Mouse (Mus musculus) MEL-GATA-1-ER (cell line): ENCODE data around the gene Syn3.
A peak's percentile ranks its signal among the peaks of the same experiment; 100 is the strongest.

ENCODE experiments used
- DNase-seq: peaks from one replicate; pipeline ENCODE4 v3.0.0-alpha.2; 2012; ENCODE audit warnings: low read depth; ENCODE audit errors: extremely low read depth

Syn3 gene

DNA sequence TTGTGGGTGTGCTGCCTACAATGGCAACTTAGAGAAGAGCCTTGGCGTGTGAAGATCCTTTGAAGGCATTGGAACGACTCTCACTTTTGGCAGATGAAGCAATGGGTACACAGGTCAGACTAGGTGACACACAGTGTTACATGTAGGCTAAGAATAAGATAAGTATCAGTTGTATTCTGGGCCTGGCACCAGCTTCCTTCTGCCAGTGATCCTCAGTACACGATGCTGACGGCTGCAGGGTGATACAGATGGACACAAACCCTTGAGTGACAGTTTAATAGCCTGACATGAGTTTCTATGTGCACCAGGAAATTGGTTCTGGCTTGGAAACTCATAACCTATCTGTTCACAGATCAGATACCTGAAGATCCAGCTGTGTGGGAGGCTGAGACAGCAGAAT is 391.0 kb downstream of the Syn3 start:
- no peak for DNase-seq

GRCm38 (mm10) chr10:86103976-86104375 is 394.7 kb downstream of the Syn3 start:
- DNase-seq: no peak

- no peak for DNase-seq
Measured at GRCm38 (mm10) chr10:86100281-86100851, 398.3 kb downstream of the Syn3 start.

DNA sequence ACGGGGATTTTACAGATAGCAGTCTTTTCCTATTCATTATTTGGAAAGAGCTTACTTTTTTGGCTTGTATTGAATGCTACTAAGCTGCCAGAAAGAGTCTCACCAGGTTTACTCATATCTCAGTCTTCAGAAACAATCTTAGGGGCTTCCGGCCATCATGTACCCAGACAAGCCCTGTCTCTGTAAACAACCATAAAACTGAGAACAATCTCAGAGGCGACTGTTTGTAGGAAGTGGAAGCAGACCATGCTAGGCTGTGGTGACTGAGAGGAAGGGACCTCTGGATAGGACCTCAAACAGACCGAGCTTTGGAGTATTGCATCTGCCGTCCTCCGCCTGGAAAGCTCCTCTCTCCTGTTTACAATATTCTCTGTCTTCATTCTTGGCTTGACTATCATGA is 400.3 kb downstream of the Syn3 start:
- no peak for DNase-seq

DNA sequence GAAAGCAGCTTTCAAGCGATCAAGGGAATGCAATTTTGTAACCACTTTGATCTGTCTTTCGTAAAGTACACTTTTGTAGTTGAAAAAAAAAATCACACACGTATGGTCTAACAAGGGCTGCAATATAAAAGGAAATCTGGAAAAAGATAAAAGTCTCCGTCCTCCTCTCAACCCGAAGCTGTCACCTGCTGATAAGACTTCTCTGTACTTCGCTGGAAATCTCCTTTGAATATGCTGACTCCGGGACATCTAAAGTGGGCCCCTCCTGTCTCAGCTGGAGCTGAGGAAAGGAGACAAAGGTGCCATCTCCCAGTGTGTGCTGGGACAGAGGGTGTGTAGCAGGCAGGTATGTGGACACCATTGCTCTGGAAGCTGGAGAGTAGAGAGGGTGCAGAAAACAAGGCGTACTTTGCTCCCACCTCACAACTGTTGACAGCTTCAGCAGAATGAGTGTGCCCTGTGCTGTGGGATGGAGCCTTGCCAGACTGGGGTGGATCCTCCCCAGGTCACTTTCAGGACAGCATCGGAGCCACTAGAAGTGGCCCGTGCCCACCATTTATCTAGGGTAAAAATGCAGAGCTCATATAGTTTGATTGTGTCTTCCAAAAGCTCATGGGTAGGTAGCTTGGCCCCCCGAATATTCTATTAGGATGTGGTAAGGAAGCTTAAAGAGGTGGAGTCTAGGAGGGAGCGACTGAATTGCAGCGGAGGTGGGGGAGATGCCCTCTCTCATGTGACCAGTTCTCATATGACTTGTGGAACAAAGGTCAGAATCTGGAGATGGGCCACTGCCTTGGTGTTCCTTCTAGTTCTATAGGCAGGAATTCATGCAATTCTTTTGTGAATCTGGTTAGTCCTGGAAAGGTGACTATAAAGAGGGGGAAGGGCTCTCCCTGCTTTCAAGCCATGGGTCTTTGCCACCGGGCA is 405.3 kb downstream of the Syn3 start:
- DNase-seq: no peak

DNA sequence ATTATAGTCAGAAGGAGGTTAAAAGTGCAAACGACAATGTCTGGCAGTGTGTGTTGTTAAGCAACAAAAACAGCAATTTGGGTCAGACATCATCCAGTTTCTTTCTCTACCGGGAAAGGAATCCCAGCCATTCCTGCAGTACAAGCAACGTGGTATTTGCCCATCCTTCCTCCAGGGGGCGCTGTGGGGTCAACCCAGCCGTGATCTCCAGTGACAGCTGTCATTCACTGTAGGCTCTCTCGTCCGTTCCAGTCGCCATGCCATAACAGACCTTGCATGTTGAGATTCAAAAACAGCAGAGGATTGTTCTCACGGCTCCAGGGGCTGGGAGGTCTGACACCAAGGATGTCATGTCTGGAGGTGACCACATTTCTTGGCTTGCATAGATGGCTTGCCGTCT is 406.8 kb downstream of the Syn3 start:
- no peak for DNase-seq

DNA sequence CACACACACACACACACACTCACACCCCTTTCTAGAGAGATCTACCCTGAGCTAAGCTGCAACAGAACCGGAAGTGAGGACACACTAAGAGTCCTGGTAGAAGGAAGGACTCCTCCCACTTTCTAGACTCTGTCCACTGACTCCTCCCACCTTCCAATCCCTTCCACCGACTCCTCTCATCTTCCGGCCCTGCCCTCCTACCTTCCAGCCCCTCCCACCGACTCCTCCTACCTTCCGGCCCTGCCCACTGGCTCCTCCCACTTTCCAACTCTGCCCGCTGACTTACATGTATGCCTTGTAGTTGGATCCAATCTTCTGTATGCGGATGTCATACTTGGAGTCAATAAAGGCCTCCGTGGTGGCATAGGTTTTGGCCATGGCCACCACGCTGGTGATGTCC is 418.8 kb downstream of the Syn3 start:
- no peak for DNase-seq

DNA sequence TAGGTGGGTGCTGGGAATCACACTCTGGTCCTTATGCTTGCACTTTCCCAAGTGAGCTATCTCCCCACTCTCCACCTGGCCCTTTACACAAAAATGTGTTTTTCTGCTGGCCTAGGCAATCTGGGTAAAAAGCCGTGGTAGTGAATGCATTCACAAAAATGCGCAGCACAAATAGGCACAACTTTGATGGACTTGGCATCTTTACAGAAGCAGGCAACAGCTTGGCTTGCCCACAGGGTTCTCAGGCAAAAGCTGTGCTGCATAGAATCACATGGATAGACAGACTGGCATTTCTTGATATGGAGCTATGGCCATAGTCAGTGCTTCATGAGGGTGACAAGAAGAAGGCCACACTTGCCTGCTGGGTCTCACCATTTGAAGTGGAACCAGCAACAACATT is 419.9 kb downstream of the Syn3 start:
- no peak for DNase-seq

DNA sequence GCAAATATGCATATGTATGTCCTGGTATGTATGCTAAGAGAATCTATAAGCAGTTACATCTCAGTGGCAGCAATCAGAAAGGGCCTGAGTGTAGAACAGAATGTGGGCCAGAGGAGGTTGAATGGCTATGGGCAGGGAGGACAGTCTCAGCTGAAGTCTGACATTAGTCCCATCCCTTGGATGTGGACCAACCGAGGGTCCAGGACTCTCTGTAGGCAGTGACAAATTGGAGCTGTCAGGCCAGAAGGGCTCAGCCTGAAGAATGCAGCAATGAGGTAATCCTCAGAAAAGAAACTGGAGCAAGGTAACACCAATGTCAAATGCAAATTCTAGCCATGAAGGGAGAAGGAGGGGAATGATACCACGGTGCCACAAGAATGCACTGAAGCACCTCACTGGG is 421.4 kb downstream of the Syn3 start:
- DNase-seq: no peak

DNA sequence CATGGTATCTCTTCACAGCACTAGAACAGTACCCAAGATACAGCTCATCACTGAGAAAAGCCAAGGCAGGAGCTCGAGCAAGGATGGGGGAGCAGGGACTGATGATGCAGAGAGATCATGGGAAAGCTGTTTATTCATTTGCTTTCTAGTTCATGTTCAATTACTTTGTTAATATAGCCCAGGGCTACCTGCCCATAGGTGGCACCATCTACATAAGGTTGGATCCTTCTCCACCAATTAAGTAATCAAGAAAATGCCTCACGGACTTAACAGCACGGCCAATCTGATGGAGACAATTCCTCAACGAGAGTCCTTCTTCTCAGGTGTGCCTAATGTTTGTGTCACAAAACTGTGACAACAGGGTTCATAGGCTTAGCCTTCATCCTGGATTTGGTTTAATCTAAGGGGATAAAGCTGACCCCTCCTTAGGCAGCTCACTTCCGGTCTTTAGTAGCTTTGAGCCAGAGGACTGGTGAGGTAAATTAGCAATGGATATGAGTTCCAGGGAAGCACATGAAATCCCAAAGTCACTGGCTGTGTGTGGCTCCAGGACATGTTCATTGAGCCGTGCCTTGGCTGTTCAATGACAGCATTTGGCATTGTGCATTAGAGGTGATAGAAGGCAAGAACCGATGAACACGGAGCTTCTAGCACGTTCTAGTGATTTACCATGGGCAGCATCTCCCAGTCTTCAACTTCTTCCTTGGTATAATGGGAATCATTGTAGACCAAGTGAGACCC is 423.6 kb downstream of the Syn3 start:
- no peak for DNase-seq

- no peak for DNase-seq
Measured at GRCm38 (mm10) chr10:86074134-86074533, 424.6 kb downstream of the Syn3 start.

DNA sequence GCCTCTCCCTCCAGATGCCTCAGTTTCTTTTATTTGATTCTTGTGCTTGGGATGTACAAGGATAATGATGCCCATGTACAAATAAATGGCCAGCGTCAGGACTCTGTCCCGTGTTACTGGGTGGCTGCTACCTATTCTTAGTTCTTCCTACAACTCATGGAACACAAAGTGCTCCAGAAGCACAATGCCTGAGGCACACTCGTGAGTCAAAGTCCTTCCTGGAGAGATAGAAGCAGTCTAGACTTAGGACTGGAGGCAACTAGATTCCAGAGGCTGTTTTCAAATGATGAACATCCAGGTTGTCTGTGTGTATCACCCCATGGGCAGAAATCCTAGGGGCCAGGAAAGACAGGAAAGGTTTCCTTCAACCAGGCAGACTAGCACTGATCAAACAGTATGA is 427.9 kb downstream of the Syn3 start:
- no peak for DNase-seq

DNA sequence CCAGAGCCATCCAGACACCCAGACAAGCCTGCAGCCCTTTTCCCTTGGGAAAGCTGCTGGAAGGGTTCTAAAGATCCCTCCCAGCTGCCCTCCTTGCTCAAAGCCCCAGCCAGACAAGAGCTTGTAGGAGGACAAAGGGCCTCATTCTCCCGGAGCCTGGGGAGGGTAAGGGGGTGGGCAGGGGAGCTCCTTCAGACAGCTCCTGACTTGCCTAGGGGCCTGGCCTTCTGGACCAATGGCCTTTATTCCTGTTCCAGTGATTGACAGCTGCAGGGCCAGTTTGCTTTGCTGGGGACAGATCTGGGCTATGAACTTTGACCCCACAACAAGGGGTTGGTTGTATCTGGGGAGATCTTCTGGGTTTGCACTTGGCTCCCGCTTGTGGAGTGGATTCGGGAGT is 429.4 kb downstream of the Syn3 start:
- DNase-seq: no peak

DNA sequence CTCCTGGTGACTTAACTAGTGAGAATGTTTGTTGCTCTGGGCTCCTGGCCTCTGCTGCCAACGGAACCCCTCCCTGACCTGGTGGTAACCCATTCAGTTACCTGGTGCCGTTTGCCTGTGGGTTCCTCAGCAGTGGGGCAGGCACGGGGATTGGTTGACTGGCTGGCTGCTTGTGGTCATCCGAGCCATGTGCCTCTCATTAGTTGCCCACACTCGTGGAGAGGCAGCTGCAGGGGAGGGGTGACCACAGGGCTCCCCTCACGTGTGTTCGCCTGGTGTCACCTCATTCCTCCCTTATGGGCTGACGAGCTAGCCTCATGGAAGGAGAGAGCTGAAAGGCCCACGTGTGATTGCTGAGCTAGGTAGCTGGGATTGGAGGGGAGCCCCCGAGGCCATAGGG is 430.8 kb downstream of the Syn3 start:
- no peak for DNase-seq

DNA sequence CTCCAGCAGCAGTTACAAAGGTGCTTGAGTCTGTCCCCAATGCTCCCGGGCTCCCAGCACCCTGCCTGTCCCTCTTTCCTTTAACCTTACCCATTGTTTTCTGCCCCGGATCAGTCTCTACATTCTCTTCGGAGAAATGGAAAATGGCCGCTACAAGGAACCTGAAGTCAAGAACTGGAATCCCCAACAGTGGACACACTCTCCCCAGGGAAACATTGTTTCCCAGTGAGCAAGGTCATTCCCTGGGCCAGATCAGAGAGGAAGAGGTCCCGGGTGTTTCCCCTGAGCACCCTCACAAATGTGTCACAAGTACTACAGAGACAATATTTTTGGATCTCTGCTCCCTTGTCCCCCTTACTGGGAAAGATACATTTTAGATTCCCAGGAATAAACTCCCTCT is 432.0 kb downstream of the Syn3 start:
- no peak for DNase-seq

GRCm38 (mm10) chr10:86065661-86066060 is 433.0 kb downstream of the Syn3 start:
- no peak for DNase-seq

- DNase-seq: peak; percentile 15
Measured at GRCm38 (mm10) chr10:86064937-86065336, 433.8 kb downstream of the Syn3 start.

DNA sequence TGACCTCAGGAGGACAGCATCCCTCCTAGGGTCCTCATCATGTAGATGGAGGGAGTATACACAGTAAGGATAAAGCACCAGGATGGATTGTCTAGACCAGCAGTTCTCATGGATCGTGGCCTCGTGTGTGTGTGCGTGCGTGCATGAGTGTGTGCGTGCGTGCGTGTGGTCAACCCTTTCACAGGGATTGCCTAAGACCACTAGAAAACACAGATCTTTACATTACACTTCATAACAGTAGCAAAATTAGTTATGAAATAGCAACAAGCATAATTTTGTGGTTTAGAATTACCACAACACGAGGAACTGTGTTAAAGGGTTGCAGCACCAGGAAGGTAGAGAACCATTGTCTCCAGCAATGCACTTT is 435.7 kb downstream of the Syn3 start:
- no peak for DNase-seq

DNA sequence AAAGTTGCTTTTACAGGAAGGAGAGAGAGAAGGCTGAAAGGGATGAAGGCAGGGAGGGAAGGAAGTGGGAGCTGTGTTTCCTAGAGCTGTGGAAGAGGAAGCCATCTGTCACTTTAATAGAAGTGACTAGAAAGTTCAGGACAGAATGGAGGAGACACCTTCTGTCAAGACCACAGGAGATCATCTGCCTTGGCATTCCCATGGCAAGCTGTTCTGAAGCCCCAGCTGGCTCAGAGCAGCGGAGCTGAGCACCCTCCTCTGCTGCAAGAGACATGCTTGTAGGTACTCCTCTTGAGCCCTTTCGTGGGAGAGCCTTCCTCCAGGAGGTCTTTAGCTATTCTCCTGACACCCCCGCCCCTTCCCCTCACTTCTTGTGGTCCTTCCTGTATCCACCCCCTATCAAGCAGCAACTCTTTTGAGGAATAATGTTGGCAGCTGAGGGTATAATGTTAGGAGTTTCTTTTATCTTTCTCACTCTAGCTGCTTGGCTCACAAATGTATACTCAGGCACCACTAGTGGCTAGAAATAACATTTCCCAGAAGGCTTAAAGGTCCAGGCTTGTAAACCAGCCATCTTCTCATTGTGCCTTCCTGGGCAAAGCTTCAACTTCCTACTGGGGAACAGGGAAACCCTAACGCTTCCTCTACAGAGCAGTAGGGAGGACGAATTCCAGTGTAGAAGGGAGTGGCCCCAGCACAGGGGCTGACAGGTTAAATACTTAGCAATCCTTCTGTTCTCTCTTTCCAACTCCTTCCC is 436.3 kb downstream of the Syn3 start:
- no peak for DNase-seq

DNA sequence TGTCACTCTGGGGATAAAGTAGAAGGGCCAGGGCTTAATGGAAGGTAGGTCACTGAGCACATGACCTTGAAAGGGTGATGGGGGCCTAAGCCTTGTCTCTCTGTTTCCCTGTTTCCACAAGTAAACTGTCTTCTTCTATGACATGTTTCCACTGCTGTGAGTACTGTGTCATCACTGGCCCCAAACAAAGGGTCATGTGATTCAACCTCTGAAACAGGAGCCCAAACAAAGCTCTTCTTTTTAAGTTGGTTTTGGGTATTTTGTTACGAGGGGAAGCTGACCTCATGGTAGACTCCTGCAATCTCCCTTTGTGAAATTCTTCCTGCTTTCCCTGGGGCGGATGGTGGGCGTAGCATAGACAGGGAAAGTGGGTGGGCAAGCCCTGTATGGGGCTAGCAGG is 438.4 kb downstream of the Syn3 start:
- DNase-seq: no peak

GRCm38 (mm10) chr10:86057712-86058111 is 441.0 kb downstream of the Syn3 start:
- DNase-seq: no peak

- DNase-seq: no peak
Measured at GRCm38 (mm10) chr10:86057286-86057685, 441.4 kb downstream of the Syn3 start.
